Mouse (Mus musculus): ENCODE measurements at regions not wholly inside any gene's neighbourhood (a gene's known extent, or its start where the extent isn't known, plus 50 kb on each side); places are given as distances from the start of the nearest gene placed in this dataset.
A peak's percentile ranks its signal among the peaks of the same experiment; 100 is the strongest.

DNA sequence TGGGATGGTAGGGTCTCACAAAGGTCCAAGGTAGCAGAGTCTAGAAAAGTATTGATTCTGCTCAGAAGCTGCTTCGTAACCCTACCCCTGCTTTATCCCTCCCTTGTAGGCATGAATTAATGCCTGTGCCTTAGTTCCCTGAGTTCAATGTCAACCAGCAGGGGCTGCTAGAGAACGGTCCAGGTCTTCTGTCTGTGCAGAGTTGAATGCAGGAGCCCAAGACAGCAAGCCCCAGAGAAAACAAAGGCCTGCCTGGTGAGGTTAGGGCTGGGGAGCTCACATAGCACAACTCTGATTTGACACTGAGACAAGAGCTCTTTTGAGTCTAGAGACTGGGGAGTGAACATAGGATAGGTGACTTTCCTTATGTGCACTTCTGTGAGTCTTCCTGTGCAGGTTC, 56.6 kb downstream of the Olig3 start:
- peak; percentile 16 for DNase-seq (ENCODE audit: low read depth)

DNA sequence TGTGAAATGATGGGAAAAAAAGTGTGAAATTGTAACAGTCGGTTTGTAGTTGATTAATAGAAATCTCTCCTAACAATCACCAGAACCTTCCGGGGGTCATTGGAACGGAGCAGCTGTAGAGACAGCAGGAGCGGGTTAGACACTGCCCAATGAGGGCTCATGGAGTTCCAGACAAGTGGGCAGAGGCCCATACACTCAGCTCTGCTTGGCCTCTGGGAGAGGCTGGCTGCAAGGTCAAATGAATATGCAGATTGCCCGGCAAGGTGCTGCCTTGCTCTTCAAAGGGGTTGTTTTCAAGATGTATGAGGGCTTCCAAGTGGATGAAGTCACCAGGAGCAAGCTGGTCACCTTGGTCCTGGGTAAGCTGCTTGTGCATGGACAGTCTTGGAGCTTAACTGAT, 57.6 kb downstream of the Olig3 start:
- no peak for DNase-seq (ENCODE audit: low read depth)

DNA sequence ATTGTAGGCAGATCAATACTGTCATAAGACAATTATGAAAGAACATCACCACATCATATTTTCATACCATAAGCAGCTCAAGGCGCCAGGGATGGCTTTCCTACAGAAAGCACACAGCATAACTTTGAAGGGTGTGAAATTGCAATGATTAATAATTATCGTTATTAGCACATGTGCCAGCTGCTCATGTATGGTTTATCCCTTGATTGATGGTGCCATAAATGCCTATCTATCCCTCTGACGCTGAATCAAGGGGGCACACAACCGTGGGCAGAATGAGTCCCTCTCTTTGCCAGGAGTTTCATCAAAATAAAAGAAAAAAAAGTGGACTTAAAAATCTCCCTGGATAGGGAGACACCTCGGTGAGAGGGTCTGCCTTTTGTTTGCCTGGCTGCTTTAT, 58.5 kb downstream of the Olig3 start:
- no peak for DNase-seq (ENCODE audit: low read depth)

DNA sequence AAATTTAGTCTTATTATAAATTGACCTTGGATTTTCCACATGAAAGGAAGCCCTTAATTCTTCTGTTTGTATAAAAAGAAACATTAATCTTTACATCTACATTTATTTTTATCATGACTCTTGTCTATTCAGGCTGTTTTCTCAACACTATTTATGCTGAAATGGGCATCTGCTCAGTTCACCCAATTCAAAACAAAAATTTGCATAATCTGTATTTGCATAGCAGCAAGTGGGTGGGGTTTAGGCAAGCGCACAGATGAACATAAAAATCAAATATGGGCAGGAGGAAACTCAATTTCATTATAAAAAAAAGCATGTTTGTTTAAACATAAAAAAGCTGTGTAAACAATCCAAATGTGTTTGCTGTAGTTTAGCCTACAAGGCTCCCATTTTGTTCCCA, 67.7 kb downstream of the Olig3 start:
- DNase-seq (ENCODE audit: low read depth), result no peak

DNA sequence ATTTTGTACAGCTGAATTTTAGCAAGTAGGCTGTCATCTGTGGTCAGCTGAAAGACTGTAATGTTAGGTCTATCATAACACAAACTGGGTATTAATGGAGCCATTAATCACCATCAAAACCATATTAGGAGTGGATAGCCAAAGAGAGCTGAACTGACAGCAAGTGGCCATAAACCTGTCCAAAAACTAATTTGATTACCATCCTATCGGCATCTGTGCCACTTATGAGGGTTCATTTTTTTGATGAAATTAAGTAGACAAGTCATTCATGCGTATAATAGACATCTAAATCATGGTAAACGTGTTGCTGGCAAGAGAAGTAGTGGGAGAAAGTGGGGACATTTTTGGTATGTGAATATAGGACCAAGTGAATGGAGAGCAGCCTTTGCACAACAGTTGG, 68.6 kb downstream of the Olig3 start:
- DNase-seq (ENCODE audit: low read depth), result no peak

DNA sequence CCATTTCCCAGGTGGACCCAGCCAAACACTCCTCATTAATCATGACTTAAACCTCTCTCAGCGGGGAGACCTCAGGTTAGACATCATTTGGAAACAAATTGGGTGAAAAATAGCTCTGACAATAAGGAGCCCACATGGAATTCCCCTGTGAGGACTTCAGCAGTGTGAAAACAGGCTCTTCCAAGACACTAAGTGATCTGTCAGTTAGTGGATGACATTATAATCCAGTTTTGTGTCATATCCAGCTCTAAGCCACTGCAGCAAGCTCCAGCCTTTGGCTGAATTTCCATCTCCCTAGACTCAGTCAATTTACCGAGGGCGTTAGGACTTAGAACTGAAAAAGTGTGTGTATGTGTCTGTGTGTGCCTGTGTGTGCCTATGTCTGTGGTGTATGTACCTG, 70.5 kb downstream of the Olig3 start:
- DNase-seq (ENCODE audit: low read depth), result no peak

DNA sequence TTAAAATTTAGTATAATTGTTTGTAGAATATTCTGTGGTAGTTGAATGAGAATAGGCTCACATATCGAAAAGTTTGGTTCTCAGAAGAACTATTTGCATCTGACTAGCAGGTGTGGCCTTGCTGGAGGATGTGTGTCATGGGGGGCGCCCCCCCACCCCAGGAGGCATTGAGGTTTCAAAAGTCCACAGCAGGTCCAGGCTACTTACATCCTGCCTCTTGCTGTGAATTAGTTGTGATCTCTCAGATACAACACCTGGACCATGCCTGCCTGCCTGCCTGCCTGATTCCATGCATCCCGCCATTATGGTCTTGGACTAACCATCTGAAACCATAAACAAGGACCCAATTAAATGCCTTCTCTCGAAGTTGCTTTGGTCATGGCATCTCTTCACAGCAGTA, 76.2 kb downstream of the Olig3 start:
- no peak for DNase-seq (ENCODE audit: low read depth)

DNA sequence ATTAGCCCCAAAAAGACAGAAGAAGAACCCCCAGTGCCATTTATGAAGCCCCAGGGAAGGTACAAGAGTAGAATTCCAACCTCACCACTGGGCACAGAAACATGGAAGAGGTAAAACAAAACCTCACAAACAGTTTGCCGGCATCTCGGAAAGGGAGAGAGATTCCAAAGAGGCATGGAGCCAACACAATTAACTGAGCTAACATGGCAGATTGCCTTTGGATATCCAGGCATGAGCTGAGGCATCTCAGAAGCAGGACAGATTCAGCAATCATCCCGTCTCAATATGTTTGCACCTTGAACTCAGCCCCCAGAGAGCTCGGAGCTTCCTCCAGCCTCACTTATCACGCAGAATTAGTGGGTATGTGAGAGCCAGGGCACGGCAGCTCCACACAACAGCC, 78.3 kb downstream of the Olig3 start:
- DNase-seq (ENCODE audit: low read depth), result no peak

DNA sequence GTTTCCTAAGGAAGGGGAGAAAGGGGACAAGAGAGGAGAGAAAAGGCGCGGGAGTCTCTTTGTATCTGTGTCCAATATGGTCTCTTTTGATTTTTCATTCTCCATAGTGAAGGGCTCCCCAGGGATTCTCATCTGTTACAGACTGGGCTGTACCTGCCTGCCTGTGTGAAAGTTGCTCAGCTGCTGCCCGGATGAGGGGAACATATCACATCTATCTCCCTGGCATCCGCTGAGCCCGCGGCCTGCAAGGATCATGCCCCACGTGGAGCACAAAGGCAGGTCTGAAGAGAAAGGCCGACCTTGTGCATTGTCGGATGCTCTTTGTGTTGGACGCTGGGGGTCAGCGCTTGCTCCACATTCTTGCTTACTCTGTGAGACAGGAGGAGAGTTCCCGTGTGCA, 85.5 kb downstream of the Olig3 start:
- no peak for DNase-seq (ENCODE audit: low read depth)

DNA sequence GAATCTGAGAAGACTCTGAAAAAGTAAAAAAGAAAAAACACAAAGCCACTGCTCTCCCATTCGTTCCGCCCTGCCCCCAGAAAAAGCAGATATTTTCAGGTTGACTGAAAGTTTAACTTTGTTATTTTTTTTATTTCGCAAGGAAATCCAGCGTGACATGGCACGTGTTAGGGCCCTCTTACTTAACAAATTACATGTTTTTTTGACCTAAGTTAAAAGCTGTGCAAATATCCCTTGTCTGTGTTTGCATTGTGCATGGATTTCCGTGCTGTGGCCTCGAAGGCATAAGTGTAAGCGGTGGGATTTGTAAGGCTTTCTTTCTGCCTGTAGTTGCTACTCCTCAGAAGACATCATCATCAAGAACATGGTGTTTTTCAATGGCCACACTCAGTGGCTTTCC, 87.2 kb downstream of the Olig3 start:
- no peak for DNase-seq (ENCODE audit: low read depth)

DNA sequence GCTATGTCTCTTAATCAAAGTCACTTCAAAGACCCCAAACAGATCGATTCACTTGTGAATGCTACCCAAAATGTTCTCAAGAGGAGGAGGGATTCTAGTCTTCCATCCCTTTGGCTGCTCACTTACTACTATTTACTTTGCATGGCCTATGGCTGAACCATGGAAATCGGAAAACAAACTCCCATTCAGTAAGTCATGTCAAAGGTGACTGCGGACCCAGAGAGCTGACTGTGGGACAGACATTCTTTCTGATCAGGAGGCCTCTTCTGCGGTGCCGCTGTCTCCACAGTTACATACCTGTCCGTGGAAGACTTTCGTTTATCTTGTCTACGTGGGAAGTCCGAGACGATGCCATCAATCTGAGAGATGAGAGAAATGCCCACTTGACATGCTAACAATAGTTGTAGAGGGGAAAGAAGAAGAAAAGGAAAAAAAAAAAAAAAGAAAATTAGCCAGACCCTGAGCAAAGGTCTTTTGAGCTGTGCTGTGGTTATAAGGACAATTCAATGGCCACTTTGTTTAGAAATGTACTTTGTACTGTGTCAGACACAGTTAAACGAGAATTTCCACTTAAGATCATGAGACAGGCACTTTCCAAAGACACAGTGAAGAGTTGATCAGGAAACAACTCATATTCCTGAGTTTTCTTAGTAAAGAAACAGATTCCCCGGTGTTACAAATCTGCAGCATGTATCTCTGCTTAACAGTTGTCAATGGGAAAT, 92.7 kb downstream of the Olig3 start:
- DNase-seq (ENCODE audit: low read depth), result no peak

DNA sequence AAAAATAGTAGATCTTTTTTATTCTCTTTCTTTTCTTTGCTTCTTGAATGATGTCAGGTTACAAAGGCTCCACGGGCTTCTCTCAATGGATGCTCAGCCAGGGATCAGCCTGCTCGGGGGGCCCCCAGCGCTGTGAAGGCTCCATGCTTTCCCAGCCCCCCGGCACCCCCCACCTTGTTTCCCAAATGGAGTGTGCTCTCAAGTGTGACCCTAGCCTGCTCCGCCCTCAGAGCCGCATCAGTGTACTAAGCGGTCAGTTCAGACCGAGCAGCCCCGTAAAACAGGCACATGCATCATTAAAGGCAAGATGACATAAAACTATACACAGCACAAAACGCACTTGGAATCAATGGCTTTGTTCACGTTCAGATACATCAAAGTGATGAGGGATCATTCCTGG, 102.7 kb downstream of the Olig3 start:
- no peak for DNase-seq (ENCODE audit: low read depth)

DNA sequence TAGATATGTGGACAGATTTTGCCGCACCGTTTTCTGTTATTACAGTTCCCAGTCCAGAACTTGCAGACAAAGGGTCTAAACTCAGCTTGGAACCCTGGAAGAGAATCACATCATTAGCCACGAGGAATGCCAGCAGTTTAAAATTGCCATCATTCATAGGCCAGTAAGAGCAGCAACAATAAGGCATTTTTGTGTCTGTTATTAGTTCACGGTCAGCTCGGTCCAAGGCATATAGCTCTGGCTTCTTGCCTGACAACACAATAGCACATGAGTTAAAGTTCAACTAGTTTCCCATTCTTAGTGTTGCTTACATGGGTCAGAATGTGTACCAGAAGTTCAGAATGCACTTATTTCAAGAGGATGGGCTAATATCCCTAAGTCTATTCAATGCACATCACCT, 103.4 kb downstream of the Olig3 start:
- DNase-seq (ENCODE audit: low read depth), result no peak

DNA sequence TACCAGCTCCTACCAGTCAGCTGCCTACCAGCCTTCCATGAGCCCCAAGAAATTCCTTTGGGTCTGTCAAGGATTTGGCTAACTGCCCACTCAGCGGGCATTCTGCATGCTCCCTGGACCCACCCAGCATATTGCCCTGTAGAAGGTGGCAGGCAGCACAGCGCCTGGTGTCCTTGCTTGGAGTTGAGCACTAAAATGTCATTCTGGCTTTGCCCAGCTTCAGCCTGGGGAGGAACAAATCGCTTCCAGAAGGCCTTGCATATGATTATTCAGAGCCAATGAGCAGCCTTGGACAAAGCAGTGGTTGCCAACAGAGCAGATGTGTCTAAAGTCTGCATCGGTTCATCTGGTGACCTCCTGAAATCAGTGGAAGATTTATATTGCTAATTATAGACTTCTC, 103.8 kb downstream of the Olig3 start:
- DNase-seq (ENCODE audit: low read depth), result no peak

DNA sequence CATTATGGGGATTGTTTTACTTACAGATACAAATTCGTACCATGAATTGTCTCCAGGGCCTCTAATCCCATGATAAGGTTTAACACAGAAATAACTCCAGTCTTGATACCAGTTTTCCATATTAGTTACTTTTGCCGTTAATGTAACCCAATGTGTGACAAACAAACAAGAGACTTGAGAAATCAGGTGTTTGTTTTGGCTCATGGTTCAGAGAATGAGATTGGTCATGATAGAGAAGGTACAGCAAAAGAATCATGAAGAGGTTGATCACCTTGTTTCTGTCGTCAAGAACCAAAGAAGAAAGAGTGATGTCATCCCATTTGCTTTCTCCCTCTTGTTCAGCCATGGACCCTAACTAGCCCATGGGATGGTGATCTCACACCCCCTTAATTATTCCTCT, 107.5 kb downstream of the Olig3 start:
- DNase-seq (ENCODE audit: low read depth), result no peak

DNA sequence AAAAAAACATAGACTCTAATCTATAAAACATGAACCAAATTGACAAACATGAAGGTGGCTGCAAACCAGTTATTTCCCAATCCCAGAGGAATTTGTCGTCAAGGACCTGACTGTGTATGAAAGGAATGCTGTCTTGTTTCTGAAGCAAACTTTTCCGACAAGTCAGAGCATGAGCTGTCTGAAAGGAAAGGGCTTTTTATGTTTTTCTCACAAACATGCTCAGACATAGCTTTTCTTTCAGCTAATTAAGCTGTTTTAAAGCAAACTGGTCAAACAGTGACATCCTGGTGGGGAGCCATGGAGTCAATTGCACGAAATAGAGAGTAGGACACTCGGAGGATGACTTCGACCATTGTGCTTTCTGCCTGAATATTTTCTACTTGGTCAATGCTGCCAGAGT, 108.2 kb downstream of the Olig3 start:
- DNase-seq (ENCODE audit: low read depth), result no peak

DNA sequence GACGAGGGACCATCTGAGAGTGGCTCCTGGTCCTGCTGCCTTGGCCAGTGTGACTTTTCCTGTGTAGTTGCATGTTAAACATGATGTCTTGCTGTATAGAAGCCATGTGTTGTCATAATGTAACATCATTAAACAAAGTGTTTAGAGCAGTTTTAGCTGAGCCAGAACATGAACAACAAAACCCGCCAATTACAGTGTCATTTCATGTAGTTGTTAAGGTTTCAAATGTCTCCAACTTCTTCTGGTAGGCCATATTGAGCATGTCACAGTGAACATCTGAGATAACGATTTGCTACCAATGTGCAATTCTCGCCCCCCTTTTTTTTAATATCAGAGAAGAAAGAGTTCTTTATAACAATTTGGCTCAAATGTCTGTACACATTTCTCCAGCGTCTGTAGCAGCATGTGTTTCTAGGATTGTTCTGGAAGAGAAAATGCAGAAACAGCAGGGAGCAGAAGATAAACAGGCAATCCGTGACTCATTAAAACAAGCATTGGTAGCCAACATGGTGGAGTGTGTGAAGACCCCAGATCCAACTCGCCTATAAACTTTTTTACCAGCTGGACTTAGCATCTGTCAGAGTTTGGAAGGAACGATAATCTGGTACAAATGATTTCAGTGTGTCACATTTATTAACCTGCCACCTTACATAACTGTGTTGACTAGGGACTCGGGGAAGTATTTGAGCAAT, 115.2 kb downstream of the Olig3 start:
- DNase-seq (ENCODE audit: low read depth), result no peak

DNA sequence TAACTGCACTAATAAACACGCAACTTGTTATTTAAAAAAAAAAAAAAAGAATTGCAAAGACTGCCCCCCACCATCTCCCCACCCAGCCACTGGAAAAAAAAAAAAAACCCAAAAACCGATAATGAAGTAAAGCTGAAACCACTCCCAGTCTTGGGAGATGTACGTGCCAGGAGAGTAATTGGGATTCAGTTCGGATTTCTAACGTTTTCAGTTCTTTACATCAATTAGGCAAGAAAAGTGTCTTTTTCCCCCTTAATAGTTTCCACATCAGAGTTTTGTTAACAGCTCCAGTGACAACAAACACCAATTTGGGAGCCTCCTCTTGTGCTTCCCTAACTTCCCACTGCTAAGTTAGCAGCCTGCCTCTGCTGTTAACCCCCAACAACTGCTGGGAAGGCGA, 115.7 kb downstream of the Olig3 start:
- DNase-seq (ENCODE audit: low read depth), result no peak

DNA sequence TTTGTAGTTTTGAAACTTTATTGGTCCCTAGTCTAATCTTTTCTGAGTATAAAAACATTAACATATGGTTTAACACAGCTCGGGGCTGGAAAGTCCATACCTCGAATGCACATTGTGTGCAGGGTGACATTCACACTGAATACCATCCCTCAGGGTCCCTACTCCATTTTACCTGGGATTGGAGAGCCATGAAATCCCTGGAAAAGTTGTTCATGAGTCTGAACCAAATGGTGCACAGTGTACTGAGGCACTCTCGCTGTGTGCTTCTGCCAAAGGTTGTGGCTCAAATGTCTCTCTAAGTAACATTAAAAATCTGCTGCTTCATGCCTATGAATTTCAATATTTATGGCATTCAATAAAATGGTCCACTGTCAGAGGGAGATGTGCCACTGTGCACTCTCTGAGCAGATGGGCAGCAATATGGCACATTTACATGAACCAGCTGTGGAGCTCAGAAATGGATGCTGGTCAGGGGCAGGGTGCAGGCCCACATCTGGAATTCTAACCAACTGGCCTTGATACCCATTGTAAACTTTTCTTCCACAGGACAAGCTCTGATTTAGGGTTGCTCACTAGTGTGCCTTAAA, 116.7 kb downstream of the Olig3 start:
- DNase-seq (ENCODE audit: low read depth), result no peak

DNA sequence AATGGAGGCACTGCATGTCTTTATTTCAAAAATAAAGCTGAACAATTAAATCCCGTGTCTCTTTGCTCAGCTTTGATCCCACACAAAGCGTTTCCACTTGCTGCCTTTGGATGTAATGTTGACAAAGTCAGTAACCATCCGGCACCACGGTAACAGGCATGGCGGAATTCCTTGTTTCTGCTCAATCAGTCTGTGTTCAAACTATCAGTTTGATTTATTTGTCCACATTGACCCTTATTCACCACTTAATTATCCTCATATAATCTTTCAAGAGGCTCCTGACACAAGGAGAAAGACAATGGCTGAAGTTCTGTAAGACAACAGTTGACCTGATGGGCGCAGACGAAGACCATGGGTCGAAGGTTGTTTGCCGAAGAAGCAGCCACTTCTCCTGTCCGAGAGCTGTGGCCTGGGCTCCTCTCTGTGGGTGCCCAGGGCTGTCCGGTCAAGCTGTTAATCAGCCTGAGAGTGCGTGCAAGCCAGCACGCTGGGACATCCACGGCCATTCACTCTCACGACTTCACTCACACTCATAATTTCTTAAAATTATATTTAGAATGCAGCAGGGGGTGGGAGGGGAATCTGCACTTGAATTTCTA, 106.1 kb upstream of the Ifngr1 start:
- DNase-seq (ENCODE audit: low read depth), result no peak

DNA sequence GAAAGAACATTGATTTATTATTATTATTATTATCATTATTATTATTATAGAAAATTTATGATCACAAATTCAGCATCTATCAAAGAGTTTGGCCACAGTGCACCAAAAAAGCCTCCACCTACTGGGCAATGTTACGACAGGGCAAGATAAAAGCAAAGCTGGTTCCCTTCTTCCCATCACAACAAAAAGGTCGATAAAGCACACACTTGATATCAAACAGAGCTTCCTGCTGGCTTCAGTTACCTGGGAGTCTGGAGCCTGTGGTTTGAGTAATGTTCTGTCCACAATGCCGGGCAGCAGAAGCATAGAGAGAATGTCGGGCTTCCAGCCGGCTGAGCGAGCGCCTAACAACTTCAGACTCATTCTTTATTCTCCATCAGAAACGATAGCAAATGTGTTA, 101.2 kb upstream of the Ifngr1 start:
- no peak for DNase-seq (ENCODE audit: low read depth)

DNA sequence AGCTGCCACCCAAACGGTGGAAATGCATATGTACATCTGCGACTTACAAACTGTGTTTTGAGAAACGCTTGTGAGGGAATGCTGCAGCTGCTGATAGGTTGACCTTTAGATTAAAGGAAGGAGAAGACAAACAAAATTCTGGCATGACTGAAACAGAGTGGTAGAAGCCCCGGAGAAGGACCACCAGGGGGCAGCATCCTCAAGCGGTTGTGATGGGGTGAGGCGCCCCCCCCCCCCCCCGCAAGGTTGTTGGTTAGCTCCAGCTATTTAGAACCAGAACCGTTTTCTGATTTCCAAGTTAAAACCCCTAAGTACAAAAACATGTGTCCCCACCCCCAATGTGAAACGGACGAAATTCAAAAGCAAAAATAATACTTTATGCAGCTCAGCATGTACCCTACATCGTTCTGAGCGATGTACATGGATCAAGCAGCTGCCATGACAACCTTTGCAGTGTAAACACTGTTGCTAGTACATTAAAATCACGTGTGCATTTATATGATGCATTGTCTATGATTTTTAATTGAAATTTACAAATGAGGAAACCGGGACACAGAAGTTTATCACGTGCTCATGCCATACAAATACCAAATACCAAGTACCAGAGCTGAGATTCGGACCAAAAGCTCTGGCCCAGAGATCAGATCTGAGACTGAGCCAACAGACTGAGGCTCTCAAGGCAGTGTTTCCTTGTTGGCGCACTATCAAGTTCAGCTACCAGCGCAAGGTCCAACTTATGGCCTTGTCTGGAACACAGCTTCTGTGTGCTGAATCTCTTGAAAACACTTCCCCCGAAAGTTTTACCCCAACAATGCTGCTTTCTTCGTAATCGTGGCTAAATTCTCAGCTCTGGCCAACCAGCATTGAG, 100.0 kb upstream of the Ifngr1 start:
- DNase-seq (ENCODE audit: low read depth), result peak; percentile 85
